Mouse (Mus musculus) myocyte (in vitro differentiated cells): ENCODE data around the gene Cops8.

Experiments used
- MYOG ChIP-seq, 3 experiments: IDR thresholded peaks; one replicate each; pipeline ENCODE4 v1.6.1; 2011; ENCODE audit warnings: control low read depth in 2 of 3, low read depth in 2 of 3, mild to moderate bottlenecking in 2 of 3; ENCODE audit not compliant: insufficient read length in 2 of 3, control insufficient read depth in 1 of 3, insufficient read depth in 1 of 3
- USF1 ChIP-seq: IDR thresholded peaks from one replicate; pipeline ENCODE4 v1.6.1; 2011; ENCODE audit warnings: low read depth, mild to moderate bottlenecking, control low read depth, moderate library complexity

GRCm38 (mm10) chr1:90634205-90634745 is 31.5 kb downstream of the Cops8 start:
- peak in 1 of 3 experiments; percentile 33 for TF ChIP-seq MYOG (IDR thresholded peaks at IDR 0.05; ENCODE audit: control insufficient read depth in 1 of 3, insufficient read depth in 1 of 3, insufficient read length in 2 of 3, low read depth in 2 of 3)
- no peak for TF ChIP-seq USF1
